Mouse (Mus musculus) CD4-positive naive resting alpha-beta T cell, adult 76 days (primary cell): ENCODE results near the gene Gm4952. TPM values are rescaled to one million over a fixed set of nuclear protein-coding genes. Genes with fewer than 3 reads are reported as not detected.

ENCODE experiments used
- total RNA-seq: library from RNA; stranded (reverse); gene quantifications from one replicate; pipeline ENCODE4 v1.2.4, GENCODE M21; 2023

Gene Gm4952
- not detected for total RNA-seq

GRCm38 (mm10) chr19:12599674-12600073 lies at the start of gene Gm4952:
Gene Gm4952, plus strand, starts transcription at chr19:12599974.

DNA sequence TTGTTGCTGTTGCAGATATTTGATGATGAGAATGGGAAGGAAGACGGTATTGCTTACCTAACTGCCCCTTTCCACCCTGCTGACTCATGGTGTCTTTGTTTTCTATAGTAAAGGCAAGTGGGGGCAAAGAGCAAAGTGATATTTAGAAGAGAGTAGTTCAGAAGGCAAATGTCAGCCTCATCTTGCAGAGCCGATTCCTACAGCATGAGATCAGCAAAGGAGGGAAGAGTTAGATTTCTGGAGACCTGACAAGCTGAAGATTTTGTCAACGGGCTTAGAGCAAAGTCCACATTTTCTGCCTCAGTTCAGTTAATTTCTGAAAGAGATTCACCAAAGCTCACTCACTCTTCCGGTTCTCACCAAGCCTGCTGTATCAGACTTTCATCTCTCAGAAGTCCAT lies 33.4 kb downstream of the Gm4952 start, which contains the start of gene Glyat:
TSS of gene Glyat (plus strand) at position 133 of the 400 bp plus-strand sequence.

GRCm38 (mm10) chr19:12670139-12670538 lies 70.4 kb downstream of the Gm4952 start, which contains the start of gene Olfr1442:
Gene Olfr1442, plus strand, starts transcription at chr19:12670439.

DNA sequence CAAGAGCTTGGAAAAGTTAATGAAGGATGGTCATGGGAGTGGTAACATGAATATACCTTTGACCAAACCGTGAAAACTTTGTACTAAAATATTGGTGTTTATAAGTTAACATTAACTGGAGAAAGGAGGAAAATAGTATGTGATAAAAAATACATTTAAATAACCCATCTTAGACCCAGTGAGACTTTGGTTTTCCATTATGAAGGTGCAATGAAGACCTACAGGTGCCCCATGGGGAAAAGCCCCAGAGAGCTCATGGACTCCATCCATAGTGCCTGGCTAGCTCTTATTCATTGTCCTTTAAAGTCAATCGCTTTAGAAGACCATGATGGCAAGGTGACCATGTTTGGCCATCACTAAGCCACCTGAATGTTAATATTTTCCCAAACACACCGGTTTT lies 78.0 kb downstream of the Gm4952 start, which contains the start of gene Olfr1443:
TSS of gene Olfr1443 (plus strand) at position 301 of the 400 bp plus-strand sequence.

Other genes starting within 250 kb of the Gm4952 start
- gene Olfr1440, start 212.7 kb upstream of the Gm4952 start, total RNA-seq, result not detected
- gene Olfr1441, start 182.5 kb upstream of the Gm4952 start, total RNA-seq, result not detected
- not detected for gene Pfpl, start 172.1 kb upstream of the Gm4952 start, total RNA-seq
- gene Mpeg1, start 139.2 kb upstream of the Gm4952 start, total RNA-seq, result 18.6 TPM
- gene Dtx4, start 98.5 kb upstream of the Gm4952 start, total RNA-seq, result 10.3 TPM
- gene Fam111a, start 54.2 kb upstream of the Gm4952 start, total RNA-seq, result 13.8 TPM
- gene Glyat, start 33.3 kb downstream of the Gm4952 start, total RNA-seq, result not detected
- gene Olfr1442, start 70.5 kb downstream of the Gm4952 start, total RNA-seq, result not detected
- not detected for gene Olfr1443, start 78.1 kb downstream of the Gm4952 start, total RNA-seq
- not detected for gene Keg1, start 95.8 kb downstream of the Gm4952 start, total RNA-seq
- gene Cntf, start 165.7 kb downstream of the Gm4952 start, total RNA-seq, result 4.5 TPM
- gene Zfp91, start 196.2 kb downstream of the Gm4952 start, total RNA-seq, result 81.9 TPM
- 30.4 TPM for gene Lpxn, start 196.2 kb downstream of the Gm4952 start, total RNA-seq
- not detected for gene Gm5244, start 246.7 kb downstream of the Gm4952 start, total RNA-seq